Mouse (Mus musculus) spleen, postnatal 10 days (tissue): ENCODE results near the gene Ppm1l.
"Not testable (repeated sequence)": the region's sequence is repeated elsewhere in the genome, so short reads cannot be mapped to it uniquely, and the experiment has no call there.

Experiments used
- DNase-seq, 2 experiments: peaks; one replicate each; pipeline ENCODE4 v3.0.0; 2021 to 2022; ENCODE audit warnings: low spot score in 2 of 2

The Ppm1l gene

DNA sequence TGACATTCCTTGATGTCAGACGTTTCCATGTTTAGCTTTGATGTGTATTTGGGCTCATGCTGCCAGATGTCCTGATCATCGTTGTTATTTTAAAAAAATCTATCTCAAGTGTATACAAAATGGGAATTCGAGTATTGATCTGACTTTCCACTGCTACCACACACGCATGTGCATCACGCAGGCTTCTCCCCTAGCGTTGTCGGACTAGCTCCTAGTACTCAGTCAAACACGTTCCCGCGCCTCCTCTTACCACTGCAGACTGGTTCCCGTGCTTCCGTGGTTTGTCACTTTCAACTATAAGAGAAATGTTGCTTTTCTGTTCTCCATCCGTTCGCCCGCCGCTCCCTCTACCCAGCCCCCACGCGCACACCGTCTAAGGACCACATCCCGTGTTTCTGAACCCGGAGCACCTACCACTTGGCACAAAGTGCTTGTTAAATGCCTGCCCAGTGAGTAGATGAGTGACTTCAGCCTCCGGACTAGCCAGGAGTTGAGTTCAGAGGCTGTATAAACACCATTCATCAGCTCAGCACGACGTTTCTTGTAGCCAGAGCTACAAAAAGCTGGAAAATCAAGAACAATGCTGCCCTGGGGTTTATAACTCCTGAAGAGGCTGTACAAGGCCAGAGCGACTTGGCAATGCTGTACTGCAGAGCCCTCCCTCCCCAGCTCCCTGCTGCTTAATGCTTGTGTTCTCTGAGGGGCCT lies 219.4 kb downstream of the Ppm1l start:
- no peak for DNase-seq

DNA sequence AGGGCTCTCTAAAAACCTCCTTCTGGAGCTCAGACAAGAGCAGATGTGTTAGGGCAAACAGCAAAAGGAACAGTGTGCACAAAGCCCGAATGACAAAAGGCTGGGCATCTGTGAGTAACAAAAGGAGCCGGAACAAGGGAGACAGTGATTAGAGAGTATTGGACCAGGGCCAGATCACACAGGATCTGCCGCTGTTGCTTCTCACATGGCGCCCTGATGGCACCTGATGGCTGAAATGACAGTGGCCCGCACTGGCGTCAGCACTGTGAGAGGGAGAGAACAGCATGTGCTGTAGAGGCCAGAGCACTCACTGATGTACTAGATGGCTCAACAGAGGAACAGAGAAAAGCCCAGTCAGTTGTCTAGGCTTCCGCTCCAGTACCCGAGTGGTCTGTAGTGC lies 226.3 kb downstream of the Ppm1l start:
- no peak for DNase-seq

DNA sequence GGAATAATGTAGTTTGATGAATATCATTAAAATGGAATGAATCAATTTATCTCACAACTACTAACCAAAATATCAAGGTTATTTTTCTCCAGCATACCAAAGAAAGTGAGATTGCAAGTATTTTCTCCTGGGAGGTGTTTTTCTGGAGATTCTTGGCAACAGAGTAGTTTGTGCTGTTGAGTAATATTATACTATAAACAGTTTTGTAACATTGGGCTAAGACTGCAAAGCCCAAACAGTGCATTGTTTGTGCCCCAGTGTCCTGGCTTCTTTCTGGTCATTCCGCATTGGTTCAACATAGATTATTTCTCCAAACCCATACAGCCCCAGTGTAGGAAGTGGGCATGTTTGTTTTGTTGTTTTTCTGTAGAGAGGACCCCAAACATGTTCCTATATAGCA lies 227.1 kb downstream of the Ppm1l start:
- DNase-seq = no peak

- DNase-seq = no peak
Observed at GRCm38 (mm10) chr3:69545017-69545416, 228.4 kb downstream of the Ppm1l start.

GRCm38 (mm10) chr3:69548704-69549455 lies 232.2 kb downstream of the Ppm1l start:
- no peak for DNase-seq

DNA sequence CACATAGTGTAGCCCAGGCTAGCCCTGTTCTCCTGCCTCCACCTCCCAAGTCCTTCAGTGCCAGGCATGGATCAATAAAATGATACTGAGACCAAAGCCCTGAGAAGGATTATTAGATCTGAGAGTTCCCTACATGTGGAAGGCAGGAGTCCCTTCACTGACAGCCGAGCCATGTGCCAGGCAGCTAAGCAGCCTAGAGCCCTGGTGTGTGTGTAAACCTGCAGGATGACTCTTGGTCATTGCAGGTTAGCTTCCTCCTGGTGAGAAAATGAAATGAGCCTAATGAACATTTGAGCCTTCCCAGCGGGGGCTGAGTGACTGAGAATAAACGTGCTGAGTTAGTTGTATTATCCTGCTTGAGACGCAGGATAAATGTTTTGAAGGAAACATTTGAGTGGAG lies 232.9 kb downstream of the Ppm1l start:
- DNase-seq = no peak

- DNase-seq = no peak
Observed at GRCm38 (mm10) chr3:69555511-69555910, 238.8 kb downstream of the Ppm1l start.

GRCm38 (mm10) chr3:69556092-69556778 lies 239.6 kb downstream of the Ppm1l start:
- no peak for DNase-seq

DNA sequence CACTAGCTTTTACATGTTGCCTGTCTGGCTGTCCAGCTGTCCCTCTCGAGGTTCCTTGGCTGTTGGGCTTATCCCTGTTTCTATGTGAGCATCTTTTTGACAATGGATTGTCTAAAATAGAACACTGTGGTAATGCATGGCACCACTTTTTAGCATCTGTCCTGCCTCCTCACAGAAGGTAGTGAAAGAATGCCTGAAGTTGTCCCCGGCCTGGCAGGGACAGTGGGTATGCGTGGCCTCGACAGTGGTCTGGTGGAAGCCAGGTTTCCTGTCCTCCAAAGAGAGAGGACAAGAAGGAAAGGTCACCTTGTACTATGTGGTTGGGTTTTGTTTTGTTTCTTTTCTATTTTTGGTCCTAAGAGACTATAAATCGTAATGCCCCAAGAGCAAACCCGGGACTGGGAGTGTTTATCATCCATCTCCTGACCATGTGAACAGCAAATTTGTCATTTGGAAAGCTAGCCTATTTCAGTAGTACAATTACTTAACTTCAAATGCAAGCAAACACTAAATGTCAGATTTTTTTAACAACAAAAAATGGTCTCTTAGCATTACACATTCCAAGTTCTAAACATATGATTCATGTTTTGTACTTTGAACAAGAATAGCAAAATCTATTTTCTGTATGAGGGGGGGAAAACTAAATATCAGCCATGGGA lies 242.8 kb downstream of the Ppm1l start:
- DNase-seq = no peak

DNA sequence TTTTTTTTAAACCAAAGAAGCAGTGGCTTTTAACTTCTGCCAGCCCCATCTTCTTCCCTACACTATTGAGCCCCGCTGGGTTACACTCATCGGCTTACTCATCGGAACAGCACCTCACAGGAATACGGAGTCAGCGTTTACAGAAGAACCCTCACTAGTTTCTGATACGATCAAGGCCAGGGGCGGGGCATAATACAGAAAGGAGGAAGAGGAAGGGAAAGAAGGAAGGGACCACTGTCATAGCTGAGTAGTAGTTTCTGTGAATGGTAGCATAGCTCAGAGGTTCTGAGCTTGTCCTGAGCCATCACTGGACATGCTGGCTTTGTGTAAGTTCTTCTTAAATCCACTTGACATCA lies 243.3 kb downstream of the Ppm1l start:
- no peak for DNase-seq

GRCm38 (mm10) chr3:69561686-69562085 lies 245.0 kb downstream of the Ppm1l start:
- no peak for DNase-seq

DNA sequence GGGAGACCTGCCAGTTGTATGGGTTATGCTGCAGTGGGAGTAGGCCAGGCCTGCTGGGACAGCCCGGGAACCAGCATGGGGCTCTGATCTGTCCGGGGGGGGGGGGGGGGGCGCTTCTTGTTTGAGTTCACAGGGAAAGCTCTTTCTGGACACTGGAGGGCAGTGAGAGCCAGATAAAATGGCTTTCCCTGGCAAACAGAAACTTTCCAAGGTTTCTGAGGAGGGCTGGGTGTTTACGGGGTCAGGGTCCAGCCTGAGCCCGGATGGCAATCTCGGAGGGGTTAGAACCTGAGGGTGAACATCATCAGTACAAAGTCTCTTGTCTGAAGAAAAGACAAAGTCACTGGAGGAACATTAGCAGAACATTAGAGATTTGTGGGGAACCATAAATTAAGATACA lies 246.7 kb downstream of the Ppm1l start:
- DNase-seq = no peak

DNA sequence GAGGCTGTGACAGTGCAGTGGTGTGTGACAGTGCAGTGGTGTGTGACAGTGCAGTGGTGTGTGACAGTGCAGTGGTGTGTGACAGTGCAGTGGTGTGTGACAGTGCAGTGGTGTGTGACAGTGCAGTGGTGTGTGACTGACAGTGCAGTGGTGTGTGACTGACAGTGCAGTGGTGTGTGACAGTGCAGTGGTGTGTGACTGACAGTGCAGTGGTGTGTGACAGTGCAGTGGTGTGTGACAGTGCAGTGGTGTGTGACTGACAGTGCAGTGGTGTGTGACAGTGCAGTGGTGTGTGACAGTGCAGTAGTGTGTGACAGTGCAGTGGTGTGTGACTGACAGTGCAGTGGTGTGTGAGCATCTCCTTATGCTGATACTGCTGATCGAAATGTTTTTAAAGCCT lies 248.9 kb downstream of the Ppm1l start:
- DNase-seq = not testable (repeated sequence)

DNA sequence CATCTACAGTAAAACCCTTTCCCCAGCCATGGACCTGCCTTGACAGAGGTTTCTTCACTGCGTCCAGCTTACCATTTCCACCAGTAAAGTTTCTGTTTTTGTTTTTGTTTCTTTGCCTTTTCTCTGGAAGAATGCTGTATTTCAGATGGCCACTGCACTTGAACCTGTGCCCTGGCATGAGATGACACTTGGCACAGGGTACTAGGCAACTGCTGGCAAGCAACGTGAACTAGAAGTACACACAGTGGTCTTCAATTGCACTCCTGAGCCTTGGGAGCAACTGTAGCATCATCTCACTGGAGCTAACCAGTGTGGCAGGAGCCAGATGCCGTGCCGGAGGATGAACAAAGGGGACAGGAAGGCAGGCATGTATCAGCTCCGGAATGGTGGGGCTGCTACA lies 255.9 kb downstream of the Ppm1l start:
- no peak for DNase-seq

GRCm38 (mm10) chr3:69575577-69575976 lies 258.9 kb downstream of the Ppm1l start:
- DNase-seq = no peak

GRCm38 (mm10) chr3:69576715-69577114 lies 260.1 kb downstream of the Ppm1l start:
- DNase-seq = no peak

- no peak for DNase-seq
Observed at GRCm38 (mm10) chr3:69578791-69579190, 262.1 kb downstream of the Ppm1l start.

- DNase-seq = no peak
Observed at GRCm38 (mm10) chr3:69583798-69584197, 267.1 kb downstream of the Ppm1l start.

DNA sequence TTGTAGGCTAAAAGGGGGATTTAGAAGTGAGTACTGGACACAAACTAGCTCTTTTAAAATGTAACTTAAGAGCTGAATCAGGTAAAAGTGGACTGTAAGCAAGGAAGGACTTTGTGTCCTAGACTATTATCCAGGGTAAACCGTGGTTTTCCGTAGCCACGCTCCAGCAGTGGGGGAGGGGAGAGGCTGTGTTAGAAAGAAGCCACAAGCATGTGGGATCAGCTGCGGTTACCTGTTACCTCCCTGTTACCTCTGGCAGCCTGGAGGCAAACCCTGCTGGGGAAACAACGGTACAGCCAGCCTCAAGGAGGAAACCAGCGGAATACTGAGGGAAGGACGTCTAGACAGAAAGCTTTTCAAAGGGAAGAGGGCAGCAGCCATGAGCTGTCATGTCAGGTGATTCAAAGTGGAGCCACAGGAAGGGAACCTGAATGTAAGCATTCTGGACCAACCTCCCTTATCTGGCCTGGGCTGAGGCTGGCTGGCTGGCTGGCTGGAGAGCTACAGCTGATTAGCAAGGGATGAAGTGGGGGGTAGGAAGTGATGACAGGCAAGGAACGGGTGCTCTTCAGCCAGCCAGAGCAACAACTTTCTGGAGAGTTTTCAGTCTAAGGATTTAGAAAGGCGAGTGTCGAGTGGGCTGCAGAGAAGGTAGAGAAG lies 271.6 kb downstream of the Ppm1l start:
- DNase-seq = no peak

DNA sequence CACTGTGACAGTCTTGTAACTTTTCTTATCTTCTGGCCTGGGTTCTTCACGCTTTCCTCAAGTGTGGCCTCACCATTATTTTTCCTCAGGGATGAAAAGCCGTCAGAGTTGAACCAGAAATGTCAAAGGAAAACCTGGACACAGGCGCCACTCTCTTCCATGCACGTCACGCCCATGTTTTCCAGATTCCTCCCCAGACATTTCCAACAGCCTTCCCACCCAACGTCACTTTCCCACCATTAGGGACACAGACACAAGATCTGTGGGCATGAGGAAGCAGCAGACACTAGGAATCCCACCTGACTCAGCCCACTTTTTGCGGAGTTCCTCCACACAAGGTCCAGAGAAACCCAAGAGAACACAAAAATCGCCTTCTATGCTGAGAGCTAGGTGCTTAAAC lies 276.8 kb downstream of the Ppm1l start:
- DNase-seq = no peak

- DNase-seq = no peak
Observed at GRCm38 (mm10) chr3:69594071-69594470, 277.4 kb downstream of the Ppm1l start.

GRCm38 (mm10) chr3:69596116-69596515 lies 279.5 kb downstream of the Ppm1l start:
- no peak for DNase-seq
